Mouse (Mus musculus) olfactory bulb, adult 2 months (tissue): ENCODE measurements around the gene Dbnl. TPM values are rescaled to one million over a fixed set of nuclear protein-coding genes. Genes with fewer than 3 reads are reported as not detected.

Experiments
- H3K27ac ChIP-seq: fragments of 200-500 bp; 2 replicates; pipeline ENCODE4 v1.5.1; 2012; ENCODE audit warnings: low read depth, low read length; ENCODE audit not compliant: insufficient read depth
- H3K4me1 ChIP-seq: fragments of 200-500 bp; 2 replicates; pipeline ENCODE4 v1.6.1; 2012; ENCODE audit warnings: low read length; ENCODE audit not compliant: control insufficient read depth, insufficient read depth
- H3K4me3 ChIP-seq: fragments of 200-500 bp; 2 replicates; pipeline ENCODE4 v1.5.1; 2012; ENCODE audit warnings: mild to moderate bottlenecking, low read depth, low read length, moderate library complexity; ENCODE audit not compliant: insufficient read depth
- CTCF ChIP-seq: fragments of 200-500 bp; IDR thresholded peaks from 2 replicates; pipeline ENCODE4 v1.5.1; 2012; ENCODE audit warnings: low read depth, mild to moderate bottlenecking, low read length, moderate library complexity; ENCODE audit not compliant: insufficient read depth
- POLR2A ChIP-seq: fragments of 200-500 bp; IDR thresholded peaks from 2 replicates; pipeline ENCODE4 v1.6.1; 2012; ENCODE audit warnings: mild to moderate bottlenecking, low read depth, low read length, moderate library complexity; ENCODE audit not compliant: insufficient read depth
- WGBS: fragments of 180-500 bp; shearing (Covaris S2); methylation state at CpG from one replicate; pipeline ENCODE4 v1.1.7; 2018; 5-methylcytosine and 5-hydroxymethylcytosine counted together
- polyA plus RNA-seq: library from polyadenylated mRNA; stranded (reverse); fragments of >200 nt; gene quantifications from 2 replicates; pipeline ENCODE4 v1.2.4, GENCODE M21; 2012; ENCODE audit warnings: low replicate concordance; ENCODE audit not compliant: missing spikeins, insufficient read depth, insufficient read length

The Dbnl gene
- polyA plus RNA-seq, 1 experiment = not detected

GRCm38 (mm10) chr11:5825432-5825831 lies 37.1 kb downstream of the Dbnl start:
- H3K27ac ChIP-seq = no peak overlapping the region
- no peaks in the 10 kb centered on the region for H3K4me1 ChIP-seq
- TF ChIP-seq POLR2A (no peak), CTCF (no peak)
- no peak overlapping the region for H3K4me3 ChIP-seq

GRCm38 (mm10) chr11:5827931-5828330 lies 39.6 kb downstream of the Dbnl start:
- TF ChIP-seq CTCF (no peak), POLR2A (no peak)
- no peak overlapping the region for H3K27ac ChIP-seq
- WGBS = 94% methylated on average over 5 of the region's 5 CpGs
- no peaks in the 10 kb centered on the region for H3K4me1 ChIP-seq
- H3K4me3 ChIP-seq = no peak overlapping the region

- 87% methylated on average over 11 of the region's 11 CpGs for WGBS
- Histone ChIP-seq H3K27ac (no peak overlapping the region), H3K4me1 (0 out of 2 replicates have a peak, but pooled peaks cover 1% of the 10 kb centered on the region), H3K4me3 (no peak overlapping the region)
- TF ChIP-seq POLR2A (no peak), CTCF (no peak)
Observed at GRCm38 (mm10) chr11:5828509-5829191, 40.4 kb downstream of the Dbnl start.

- 94% methylated on average over 12 of the region's 12 CpGs for WGBS
- H3K27ac ChIP-seq = no peak overlapping the region
Observed at GRCm38 (mm10) chr11:5829327-5829726, 41.0 kb downstream of the Dbnl start.

GRCm38 (mm10) chr11:5834506-5834905 lies 46.2 kb downstream of the Dbnl start:
- no peak for TF ChIP-seq POLR2A
- TF ChIP-seq CTCF = no peak
- Histone ChIP-seq H3K4me3 (no peak overlapping the region), H3K27ac (no peak overlapping the region), H3K4me1 (peaks cover 27% of the 10 kb centered on the region)
- 93% methylated on average over 9 of the region's 9 CpGs for WGBS

More at GRCm38 (mm10) chr11:5829327-5829726, 41.0 kb downstream of the Dbnl start:
- Histone ChIP-seq H3K4me3 (no peak overlapping the region), H3K4me1 (peaks cover 5% of the 10 kb centered on the region; the same call in 1 of the 2 replicates)
- TF ChIP-seq CTCF = no peak
- TF ChIP-seq POLR2A = no peak

GRCm38 (mm10) chr11:5835057-5835456 lies 46.8 kb downstream of the Dbnl start:
- Histone ChIP-seq H3K27ac (no peak overlapping the region), H3K4me3 (no peak overlapping the region), H3K4me1 (peaks cover 27% of the 10 kb centered on the region)
- TF ChIP-seq CTCF = no peak
- TF ChIP-seq POLR2A = no peak
- WGBS = 53% methylated on average over 7 of the region's 7 CpGs

GRCm38 (mm10) chr11:5836126-5836525 lies 47.8 kb downstream of the Dbnl start:
- H3K27ac ChIP-seq = no peak overlapping the region
- 61% methylated on average over 1 of the region's 1 CpGs for WGBS
- TF ChIP-seq CTCF = no peak
- no peak for TF ChIP-seq POLR2A

GRCm38 (mm10) chr11:5837251-5838246 lies 49.3 kb downstream of the Dbnl start, which contains the start of gene Polm:
TSS of gene Polm (minus strand) at chr11:5838016.
- peak within 1 kb of the TSS; percentile 54 for H3K4me3 ChIP-seq
- peaks cover 27% of the 10 kb centered on the region for H3K4me1 ChIP-seq
- 0 out of 2 replicates have a peak within 1 kb of the TSS, but pooled peaks have one; percentile 4 for H3K27ac ChIP-seq
- TF ChIP-seq POLR2A = peak; percentile 41; the same call in 1 of the 2 replicates
- TF ChIP-seq CTCF = 0 out of 2 replicates have a peak, but pooled peaks have one; percentile 15
- WGBS = under 1% methylated on average over 63 of the region's 63 CpGs

More at GRCm38 (mm10) chr11:5836126-5836525, 47.8 kb downstream of the Dbnl start:
- Histone ChIP-seq H3K4me1 (peaks cover 27% of the 10 kb centered on the region), H3K4me3 (no peak overlapping the region)
